Mouse (Mus musculus): ENCODE measurements at regions not wholly inside any gene's neighbourhood (a gene's known extent, or its start where the extent isn't known, plus 50 kb on each side); places are given as distances from the start of the nearest gene placed in this dataset.
A peak's percentile ranks its signal among the peaks of the same experiment; 100 is the strongest.

- no peak for DNase-seq
These were observed 181.5 kb downstream of the Tle3 start for GRCm38 (mm10) chr9:61553626-61554025.

DNA sequence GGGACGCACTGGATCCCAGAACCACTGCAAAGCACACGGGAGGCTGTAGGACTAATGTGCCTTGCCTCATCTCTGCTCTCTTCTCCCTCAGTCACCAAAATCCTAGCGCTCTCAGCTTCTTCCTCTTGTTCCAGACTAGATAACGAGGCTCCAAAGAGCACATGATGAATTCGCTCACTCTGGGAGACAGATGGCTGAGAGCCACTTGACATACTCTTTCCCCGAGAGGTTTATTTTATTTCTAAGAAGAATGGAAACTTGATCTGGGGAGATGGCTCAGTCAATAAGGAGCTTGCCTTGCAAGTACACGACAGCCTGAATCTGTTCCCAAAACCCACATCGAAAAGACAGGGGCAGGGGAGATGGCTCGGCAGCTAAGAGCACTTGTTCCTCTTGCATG is 179.2 kb downstream of the Tle3 start:
- no peak for DNase-seq

DNA sequence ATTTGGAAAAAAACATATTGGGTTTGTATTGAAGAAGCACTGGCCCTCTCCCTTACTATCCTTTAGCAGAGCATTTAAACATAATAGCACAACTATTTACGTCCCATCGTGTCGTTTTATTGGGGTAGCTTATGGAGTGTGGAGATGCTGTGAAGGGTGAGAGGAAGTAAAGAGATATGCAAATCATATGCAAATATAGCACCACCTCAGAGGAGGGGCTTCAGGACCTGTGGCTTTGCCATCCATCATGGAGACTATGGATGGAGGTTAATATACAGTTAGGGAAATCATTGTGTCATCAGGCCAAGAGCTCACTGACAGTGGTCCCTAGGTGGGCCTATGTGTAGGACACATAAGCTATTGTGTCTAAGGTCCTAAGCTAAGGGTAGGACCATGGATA is 178.2 kb downstream of the Tle3 start:
- DNase-seq, result no peak

GRCm38 (mm10) chr9:61549692-61550241 is 177.6 kb downstream of the Tle3 start:
- no peak for DNase-seq

DNA sequence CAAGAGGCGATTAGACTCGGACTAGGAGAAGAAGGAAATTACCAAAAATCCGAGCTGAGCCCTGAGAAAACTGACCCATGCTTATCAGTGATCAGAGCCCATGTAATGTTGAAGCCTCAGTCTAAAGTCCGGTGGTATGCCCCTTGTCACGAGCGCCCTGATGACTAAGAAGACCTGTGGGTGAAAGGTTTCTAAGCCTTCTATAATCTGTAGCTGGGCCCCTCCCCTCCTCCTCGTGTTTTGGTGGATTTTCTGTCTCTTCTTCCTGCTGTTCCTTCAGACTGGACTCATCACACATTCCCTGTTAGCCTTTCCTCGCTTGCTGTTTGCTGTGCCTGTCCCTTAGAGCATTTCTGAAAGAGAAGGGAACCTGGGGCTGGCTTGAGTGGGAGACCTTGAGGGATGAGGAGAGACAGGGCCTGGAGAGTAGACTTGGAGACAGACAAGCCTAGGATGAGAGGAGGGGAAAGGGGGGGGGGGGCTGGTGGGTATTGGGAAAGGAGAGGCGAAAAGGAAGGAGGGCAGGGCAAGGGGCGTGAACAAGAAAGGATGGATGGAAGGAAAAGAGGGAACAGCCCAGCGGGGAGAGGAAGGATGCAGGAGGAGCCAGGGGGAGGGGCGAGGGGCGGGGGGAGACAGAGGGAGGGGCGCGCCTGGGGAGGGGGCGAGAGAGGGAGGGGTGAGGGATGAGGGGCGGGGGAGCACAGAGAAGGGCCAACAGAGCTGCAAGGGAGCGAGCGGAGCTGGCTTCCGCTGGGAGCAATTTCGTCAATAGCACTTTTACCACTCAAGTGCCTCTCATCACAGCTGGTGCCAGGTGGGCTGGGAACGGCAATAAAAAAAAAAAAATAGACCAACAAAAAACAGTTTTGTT is 165.4 kb downstream of the Tle3 start:
- no peak for DNase-seq

- no peak for DNase-seq
These were observed 161.1 kb downstream of the Tle3 start for GRCm38 (mm10) chr9:61533237-61533636.

- DNase-seq, result no peak
These were observed 158.3 kb downstream of the Tle3 start for GRCm38 (mm10) chr9:61530263-61531045.

GRCm38 (mm10) chr9:61528286-61528865 is 156.2 kb downstream of the Tle3 start:
- DNase-seq, result no peak

- no peak for DNase-seq
These were observed 155.4 kb downstream of the Tle3 start for GRCm38 (mm10) chr9:61527491-61528056.

GRCm38 (mm10) chr9:61520136-61520535 is 148.0 kb downstream of the Tle3 start:
- DNase-seq, result no peak

- no peak for DNase-seq
These were observed 145.7 kb downstream of the Tle3 start for GRCm38 (mm10) chr9:61517906-61518305.

DNA sequence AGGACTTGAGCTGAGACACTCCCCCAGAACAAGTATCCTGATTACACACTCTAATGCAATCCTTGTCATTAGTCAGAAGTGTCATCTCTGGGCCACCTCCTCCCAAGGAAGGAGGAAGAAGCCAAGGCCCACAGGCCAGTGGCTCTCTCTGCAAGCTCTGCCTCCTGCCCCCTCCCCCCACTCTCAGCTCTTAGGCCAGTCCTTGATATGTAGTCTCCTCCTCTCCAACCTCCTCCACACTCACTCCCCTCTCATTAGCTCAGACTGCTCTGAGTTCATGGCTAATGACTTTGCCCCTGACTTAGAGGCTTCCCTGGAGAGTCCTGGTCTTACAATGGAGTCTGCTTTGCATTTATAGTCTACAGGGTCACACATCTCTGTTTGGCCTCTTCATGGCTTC is 139.3 kb downstream of the Tle3 start:
- no peak for DNase-seq

- peak; percentile 36 for DNase-seq
These were observed 138.2 kb downstream of the Tle3 start for GRCm38 (mm10) chr9:61510217-61510893.

GRCm38 (mm10) chr9:61509591-61510191 is 137.5 kb downstream of the Tle3 start:
- DNase-seq, result peak; percentile 70

DNA sequence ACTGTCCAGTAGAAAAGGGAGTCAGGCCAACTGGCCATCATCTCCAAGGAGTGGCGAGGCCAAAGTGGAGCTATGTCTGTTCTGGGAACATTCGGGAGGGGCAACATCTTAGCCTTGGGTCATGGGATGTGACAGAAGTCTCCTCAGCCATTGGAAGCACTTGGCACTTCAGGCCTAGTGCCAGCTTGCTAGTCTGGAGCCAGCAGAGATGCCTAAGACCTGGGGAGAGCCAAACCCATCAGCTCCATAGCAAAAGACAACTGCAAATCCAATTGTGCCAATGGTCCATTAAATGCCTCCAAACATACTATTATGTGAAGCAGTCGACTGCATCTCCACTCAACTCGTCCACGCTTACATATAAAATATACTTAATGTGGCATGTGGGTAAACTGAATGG is 136.9 kb downstream of the Tle3 start:
- no peak for DNase-seq

DNA sequence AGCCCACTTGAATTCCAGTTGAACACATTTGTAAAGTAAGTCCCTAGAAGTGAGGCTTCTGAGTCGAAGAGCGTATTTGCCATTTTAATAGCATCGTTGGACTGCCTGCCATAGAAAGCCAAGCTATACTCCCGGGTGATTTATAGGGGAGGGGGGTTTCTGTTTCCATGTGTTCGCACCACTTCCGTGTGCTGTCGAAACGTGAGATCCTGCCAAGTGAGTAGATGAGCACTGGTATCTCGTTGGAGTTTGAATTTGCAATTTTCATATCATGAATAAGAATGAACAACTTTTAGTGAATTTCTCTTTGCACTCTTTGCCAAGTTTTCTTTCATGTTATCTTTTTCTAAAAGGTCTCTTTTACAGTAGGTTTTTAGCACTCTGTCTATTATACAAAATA is 128.7 kb downstream of the Tle3 start:
- DNase-seq, result no peak

- DNase-seq, result no peak
These were observed 120.7 kb downstream of the Tle3 start for GRCm38 (mm10) chr9:61492896-61493295.

GRCm38 (mm10) chr9:61491131-61491712 is 119.1 kb downstream of the Tle3 start:
- no peak for DNase-seq

DNA sequence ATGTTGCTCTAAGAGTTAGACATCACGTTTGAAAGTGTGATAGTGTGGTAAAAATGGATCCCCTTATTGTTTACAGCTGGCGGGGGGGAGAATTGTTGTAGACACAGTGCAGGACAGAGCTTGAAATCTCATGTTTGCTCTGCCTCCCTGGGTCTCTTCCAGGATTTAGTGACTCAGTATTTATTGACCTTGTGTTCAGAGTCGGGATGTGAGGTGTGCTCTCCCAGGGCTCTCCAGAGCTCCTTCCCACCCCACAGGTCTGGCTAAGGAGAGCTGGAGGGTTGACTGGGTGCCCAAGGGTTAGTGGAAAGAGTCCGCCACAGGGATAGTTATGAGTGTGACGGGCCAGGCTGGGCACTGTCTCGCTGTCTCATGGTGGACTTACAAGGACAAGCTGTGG is 117.8 kb downstream of the Tle3 start:
- DNase-seq, result no peak

- no peak for DNase-seq
These were observed 117.0 kb downstream of the Tle3 start for GRCm38 (mm10) chr9:61489147-61489546.

- no peak for DNase-seq
These were observed 115.7 kb downstream of the Tle3 start for GRCm38 (mm10) chr9:61487824-61488223.

DNA sequence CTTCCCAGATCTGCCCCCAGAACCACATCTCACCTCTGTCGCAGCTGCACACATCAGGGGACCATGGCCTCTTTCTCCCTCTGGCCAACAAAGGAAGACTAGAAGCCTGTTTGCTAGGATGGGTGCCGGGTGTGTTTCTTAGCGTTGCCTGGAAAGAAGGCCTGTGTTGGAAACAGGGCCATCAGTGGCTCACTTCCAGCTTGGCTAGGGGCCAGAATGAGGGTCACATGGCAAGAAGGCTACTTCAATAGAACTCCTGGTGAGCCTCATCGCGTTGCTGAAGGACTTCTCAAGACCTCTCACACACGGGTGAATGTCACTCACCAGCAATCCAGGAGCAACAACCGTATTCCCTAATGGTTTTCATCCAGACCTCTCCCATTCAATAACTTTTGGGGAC is 115.0 kb downstream of the Tle3 start:
- no peak for DNase-seq
